Mouse (Mus musculus) kidney, postnatal 0 days (tissue): ENCODE measurements around the gene Stk32b. TPM values are rescaled to one million over a fixed set of nuclear protein-coding genes. Genes with fewer than 3 reads are reported as not detected.

Experiments
- ATAC-seq: fragments of 200-750 bp; cut with Nextera tagmentation; replicated peaks from 2 replicates; pipeline ENCODE4 v1.8.0; 2017; ENCODE audit warnings: low read depth, moderate number of reproducible peaks, moderate TSS enrichment, moderate library complexity; ENCODE audit not compliant: low FRiP score
- DNase-seq: peaks from one replicate; pipeline ENCODE4 v3.0.0-alpha.2; 2016; ENCODE audit warnings: low spot score
- H3K27ac ChIP-seq: fragments of 300-500 bp; sonication (generic); 2 replicates; pipeline ENCODE4 v1.5.1; 2014; ENCODE audit warnings: mild to moderate bottlenecking
- H3K27me3 ChIP-seq: fragments of 300-500 bp; sonication (generic); 2 replicates; pipeline ENCODE4 v1.6.1; 2014; ENCODE audit warnings: low read length, mixed read lengths; ENCODE audit not compliant: insufficient read depth
- H3K36me3 ChIP-seq: fragments of 300-500 bp; sonication (generic); 2 replicates; pipeline ENCODE4 v1.6.1; 2014; ENCODE audit warnings: low read length, mixed read lengths; ENCODE audit not compliant: insufficient read depth
- H3K4me1 ChIP-seq: fragments of 300-500 bp; sonication (generic); replicated peaks from 2 replicates; pipeline ENCODE4 v1.6.1; 2014; ENCODE audit warnings: antibody characterized with exemption, low read length, mixed read lengths; ENCODE audit not compliant: insufficient read depth
- H3K4me2 ChIP-seq: fragments of 300-500 bp; sonication (generic); 2 replicates; pipeline ENCODE4 v1.6.1; 2014; ENCODE audit warnings: mild to moderate bottlenecking, low read length, moderate library complexity, mixed read lengths
- H3K4me3 ChIP-seq: fragments of 300-500 bp; sonication (generic); replicated peaks from 2 replicates; pipeline ENCODE4 v1.5.1; 2014; ENCODE audit warnings: low read depth, low read length
- H3K9ac ChIP-seq: fragments of 300-500 bp; sonication (generic); 2 replicates; pipeline ENCODE4 v1.6.1; 2014; ENCODE audit warnings: low read depth, low read length
- H3K9me3 ChIP-seq: fragments of 300-500 bp; sonication (generic); replicated peaks from 2 replicates; pipeline ENCODE4 v1.6.1; 2016; ENCODE audit warnings: low read length, inconsistent platforms, mixed read lengths
- CTCF ChIP-seq: IDR thresholded peaks from 2 replicates; pipeline ENCODE4 v1.5.1; 2016; ENCODE audit warnings: antibody characterized with exemption, low read depth, mild to moderate bottlenecking, moderate library complexity
- WGBS: fragments of 180-500 bp; shearing (Covaris S2); extraction: QIAGEN DNeasy Blood & Tissue Kit; methylation state at CpG from one replicate; pipeline ENCODE4 v1.1.7; 2014; 5-methylcytosine and 5-hydroxymethylcytosine counted together
- polyA plus RNA-seq: library from polyadenylated mRNA; unstranded; fragments of >200 nt; fragmentation: Nextera tagmentation; extraction: Ambion mirVana; gene quantifications from 2 replicates; pipeline ENCODE4 v1.2.1, GENCODE M21; 2015

Stk32b gene
- polyA plus RNA-seq, 1 experiment from 2014 or later = 6.1 TPM

- H3K9me3 ChIP-seq = no peaks in the 10 kb centered on the region
- H3K4me3 ChIP-seq = no peak overlapping the region
- H3K4me2 ChIP-seq = no peak overlapping the region
- DNase-seq = no peak
- H3K27me3 ChIP-seq = no peaks in the 10 kb centered on the region
- TF ChIP-seq CTCF = no peak
- no peak for ATAC-seq
- 84% methylated on average over 2 of the region's 2 CpGs for WGBS
- no peak overlapping the region for H3K27ac ChIP-seq
- no peak overlapping the region for H3K9ac ChIP-seq
- no peaks in the 10 kb centered on the region for H3K4me1 ChIP-seq
- no peaks in the 10 kb centered on the region for H3K36me3 ChIP-seq
These were observed 274.2 kb downstream of the Stk32b start for GRCm38 (mm10) chr5:37442767-37443166.

GRCm38 (mm10) chr5:37435417-37435816, 281.6 kb downstream of the Stk32b start:
- DNase-seq = no peak
- no peaks in the 10 kb centered on the region for H3K9me3 ChIP-seq
- TF ChIP-seq CTCF = peak; percentile 19; the same call in 1 of the 2 replicates
- no peak overlapping the region for H3K4me2 ChIP-seq
- H3K4me1 ChIP-seq = no peaks in the 10 kb centered on the region
- ATAC-seq = no peak
- whole genome bisulfite sequencing = 81% methylated on average over 3 of the region's 3 CpGs
- H3K27me3 ChIP-seq = no peaks in the 10 kb centered on the region
- H3K9ac ChIP-seq = no peak overlapping the region
- no peaks in the 10 kb centered on the region for H3K36me3 ChIP-seq
- H3K4me3 ChIP-seq = no peak overlapping the region
- H3K27ac ChIP-seq = no peak overlapping the region

- no peaks in the 10 kb centered on the region for H3K9me3 ChIP-seq
- no peak for TF ChIP-seq CTCF
- peaks cover 10% of the 10 kb centered on the region; the same call in 1 of the 2 replicates for H3K36me3 ChIP-seq
- H3K4me2 ChIP-seq = no peak overlapping the region
- no peak overlapping the region for H3K4me3 ChIP-seq
- no peak for DNase-seq
- ATAC-seq = no peak
- no peak overlapping the region for H3K9ac ChIP-seq
- no peak overlapping the region for H3K27ac ChIP-seq
- no peaks in the 10 kb centered on the region for H3K27me3 ChIP-seq
- no peaks in the 10 kb centered on the region for H3K4me1 ChIP-seq
These were observed 289.8 kb downstream of the Stk32b start for GRCm38 (mm10) chr5:37427210-37427609.

GRCm38 (mm10) chr5:37419028-37419427, 297.9 kb downstream of the Stk32b start:
- Histone ChIP-seq H3K4me3 (no peak overlapping the region), H3K36me3 (peaks cover 11% of the 10 kb centered on the region; the same call in 1 of the 2 replicates), H3K9ac (no peak overlapping the region), H3K4me2 (no peak overlapping the region), H3K27ac (no peak overlapping the region), H3K9me3 (no peaks in the 10 kb centered on the region), H3K4me1 (no peaks in the 10 kb centered on the region), H3K27me3 (no peaks in the 10 kb centered on the region)
- no peak for TF ChIP-seq CTCF
- no peak for DNase-seq
- 87% methylated on average over 6 of the region's 6 CpGs for WGBS
- ATAC-seq = no peak

Other genes starting within 250 kb of the Stk32b start
- 2.5 and 2.9 TPM in 2 replicates for gene Cytl1, start 18.3 kb upstream of the Stk32b start, polyA plus RNA-seq
- gene Msx1, start 107.4 kb upstream of the Stk32b start, polyA plus RNA-seq = 2.6 and 2.8 TPM in 2 replicates